Mouse (Mus musculus) adrenal gland, postnatal 36 days (tissue): ENCODE data around the gene Col3a1. TPM values are rescaled to one million over a fixed set of nuclear protein-coding genes. Genes with fewer than 3 reads are reported as not detected.

Source experiments
- DNase-seq, 2 experiments: peaks; one replicate each; pipeline ENCODE4 v3.0.0; 2021; ENCODE audit warnings: mixed read lengths in 1 of 2
- microRNA-seq: library from miRNA; unstranded; fragments of <30 nt; microRNA quantifications from one replicate; pipeline ENCODE4 v1.2.0, GENCODE M21; 2021
- total RNA-seq, 2 experiments: library from RNA; stranded (reverse); gene quantifications; 2 replicates each; pipeline ENCODE4 v1.2.3; 2021

The Col3a1 gene
- total RNA-seq, 2 experiments from 2014 or later: 175 to 416 TPM

DNA sequence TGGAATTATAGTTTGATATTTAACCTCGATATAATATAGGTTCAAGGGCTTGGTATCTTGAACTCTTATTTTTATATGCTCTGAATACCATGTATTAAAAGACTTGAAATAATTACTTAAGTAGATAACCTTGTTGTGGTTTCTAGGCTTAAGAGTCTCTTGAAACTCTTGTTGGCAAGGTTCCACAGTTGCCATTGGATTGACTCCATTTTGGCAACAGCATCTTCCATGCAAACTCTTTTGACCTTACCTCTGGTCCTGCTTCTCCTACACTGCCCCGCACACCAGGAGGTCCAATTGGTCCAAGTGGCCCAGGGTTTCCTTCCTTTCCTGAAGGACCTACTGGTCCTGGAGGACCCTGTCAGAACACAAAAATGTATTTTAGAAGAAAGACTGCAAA is 70.5 kb downstream of the Col3a1 start:
- DNase-seq: no peak

Small RNA genes lying within 50 kb of the gene (microRNA-seq; reads per million reads assigned to microRNA genes)
- gene Gm47302: not detected

Other genes starting within 250 kb of the Col3a1 start
- 10 to 100 TPM; 11.4 to 23.9 TPM for gene Col5a2, start 191.7 kb downstream of the Col3a1 start, total RNA-seq